Mouse (Mus musculus): ENCODE measurements at regions not wholly inside any gene's neighbourhood (a gene's known extent, or its start where the extent isn't known, plus 50 kb on each side); places are given as distances from the start of the nearest gene placed in this dataset.
A peak's percentile ranks its signal among the peaks of the same experiment; 100 is the strongest.

- no peaks in the 10 kb centered on the region for H3K4me1 ChIP-seq (replicated peaks)
- H3K36me3 ChIP-seq, result no peaks in the 10 kb centered on the region
- H3K27ac ChIP-seq (replicated peaks), result no peak overlapping the region
- WGBS, result 62% methylated on average over 12 of the region's 12 CpGs
- no peak for ATAC-seq (ENCODE audit: low FRiP score, low read depth)
- H3K9me3 ChIP-seq, result no peaks in the 10 kb centered on the region
- no peak overlapping the region for H3K4me2 ChIP-seq
- H3K4me3 ChIP-seq, result no peak overlapping the region
- no peak overlapping the region for H3K9ac ChIP-seq
- no peaks in the 10 kb centered on the region for H3K27me3 ChIP-seq
Observed at GRCm38 (mm10) chr9:31564996-31565773, 100.9 kb upstream of the Tmem45b start.

- WGBS, result 93% methylated on average over 8 of the region's 8 CpGs
- H3K27me3 ChIP-seq, result no peaks in the 10 kb centered on the region
- no peak for ATAC-seq (ENCODE audit: low FRiP score, low read depth)
Observed at GRCm38 (mm10) chr9:31563541-31563940, 99.3 kb upstream of the Tmem45b start.

GRCm38 (mm10) chr9:31560226-31560556 lies 95.9 kb upstream of the Tmem45b start:
- WGBS, result 85% methylated on average over 3 of the region's 3 CpGs
- H3K4me3 ChIP-seq, result no peak overlapping the region
- H3K9ac ChIP-seq, result no peak overlapping the region
- H3K4me1 ChIP-seq (replicated peaks), result peaks cover 4% of the 10 kb centered on the region
- no peaks in the 10 kb centered on the region for H3K9me3 ChIP-seq
- H3K36me3 ChIP-seq, result no peaks in the 10 kb centered on the region
- ATAC-seq (ENCODE audit: low FRiP score, low read depth), result no peak
- no peak overlapping the region for H3K4me2 ChIP-seq
- H3K27ac ChIP-seq (replicated peaks), result no peak overlapping the region
- H3K27me3 ChIP-seq, result no peaks in the 10 kb centered on the region

More at GRCm38 (mm10) chr9:31563541-31563940, 99.3 kb upstream of the Tmem45b start:
- peaks cover 4% of the 10 kb centered on the region for H3K4me1 ChIP-seq (replicated peaks)
- no peak overlapping the region for H3K9ac ChIP-seq
- H3K4me2 ChIP-seq, result no peak overlapping the region
- H3K9me3 ChIP-seq, result no peaks in the 10 kb centered on the region
- no peak overlapping the region for H3K4me3 ChIP-seq
- H3K36me3 ChIP-seq, result no peaks in the 10 kb centered on the region
- no peak overlapping the region for H3K27ac ChIP-seq (replicated peaks)

- WGBS, result 35% methylated on average over 18 of the region's 18 CpGs
- no peak overlapping the region for H3K27ac ChIP-seq (replicated peaks)
- peak; percentile 86 for ATAC-seq (ENCODE audit: low FRiP score, low read depth)
Observed at GRCm38 (mm10) chr9:31559506-31560225, 95.4 kb upstream of the Tmem45b start.

GRCm38 (mm10) chr9:31543691-31544052 lies 79.4 kb upstream of the Tmem45b start:
- Histone ChIP-seq H3K9me3 (no peaks in the 10 kb centered on the region), H3K9ac (no peak overlapping the region), H3K4me2 (0 out of 2 replicates have a peak overlapping the region, but pooled peaks have one; percentile 34), H3K27ac (replicated peaks) (no peak overlapping the region), H3K4me3 (no peak overlapping the region), H3K36me3 (no peaks in the 10 kb centered on the region), H3K27me3 (peaks cover 2% of the 10 kb centered on the region; the same call in 1 of the 2 replicates), H3K4me1 (replicated peaks) (no peaks in the 10 kb centered on the region)
- ATAC-seq (ENCODE audit: low FRiP score, low read depth), result peak; percentile 45; the same call in 1 of the 2 replicates
- 75% methylated on average over 6 of the region's 6 CpGs for WGBS

More at GRCm38 (mm10) chr9:31559506-31560225, 95.4 kb upstream of the Tmem45b start:
- H3K4me1 ChIP-seq (replicated peaks), result peaks cover 4% of the 10 kb centered on the region
- H3K9ac ChIP-seq, result peak overlapping the region; percentile 39
- no peaks in the 10 kb centered on the region for H3K36me3 ChIP-seq
- peak overlapping the region; percentile 28 for H3K4me3 ChIP-seq
- no peaks in the 10 kb centered on the region for H3K27me3 ChIP-seq
- no peaks in the 10 kb centered on the region for H3K9me3 ChIP-seq
- H3K4me2 ChIP-seq, result peak overlapping the region; percentile 59

- Histone ChIP-seq H3K27me3 (peaks cover 2% of the 10 kb centered on the region; the same call in 1 of the 2 replicates), H3K4me1 (replicated peaks) (no peaks in the 10 kb centered on the region), H3K4me2 (peak overlapping the region; percentile 34), H3K27ac (replicated peaks) (no peak overlapping the region), H3K4me3 (no peak overlapping the region), H3K36me3 (no peaks in the 10 kb centered on the region), H3K9me3 (no peaks in the 10 kb centered on the region), H3K9ac (no peak overlapping the region)
- peak; percentile 91 for ATAC-seq (ENCODE audit: low FRiP score, low read depth)
- WGBS, result 12% methylated on average over 13 of the region's 13 CpGs
Observed at GRCm38 (mm10) chr9:31542909-31543690, 78.8 kb upstream of the Tmem45b start.

GRCm38 (mm10) chr9:31541615-31542191 lies 77.4 kb upstream of the Tmem45b start:
- Histone ChIP-seq H3K4me1 (replicated peaks) (no peaks in the 10 kb centered on the region), H3K4me3 (no peak overlapping the region), H3K9ac (no peak overlapping the region), H3K36me3 (no peaks in the 10 kb centered on the region), H3K9me3 (no peaks in the 10 kb centered on the region), H3K27ac (replicated peaks) (no peak overlapping the region), H3K4me2 (no peak overlapping the region), H3K27me3 (peaks cover 2% of the 10 kb centered on the region; the same call in 1 of the 2 replicates)
- 67% methylated on average over 5 of the region's 5 CpGs for WGBS
- ATAC-seq (ENCODE audit: low FRiP score, low read depth), result no peak

GRCm38 (mm10) chr9:31538458-31539210 lies 74.4 kb upstream of the Tmem45b start:
- 84% methylated on average over 11 of the region's 11 CpGs for WGBS
- H3K4me1 ChIP-seq (replicated peaks), result no peaks in the 10 kb centered on the region

GRCm38 (mm10) chr9:31529021-31529420 lies 64.8 kb upstream of the Tmem45b start:
- Histone ChIP-seq H3K9ac (no peak overlapping the region), H3K36me3 (no peaks in the 10 kb centered on the region), H3K27me3 (no peaks in the 10 kb centered on the region), H3K4me3 (no peak overlapping the region), H3K4me1 (replicated peaks) (no peaks in the 10 kb centered on the region), H3K9me3 (no peaks in the 10 kb centered on the region), H3K4me2 (no peak overlapping the region), H3K27ac (replicated peaks) (no peak overlapping the region)
- 80% methylated on average over 6 of the region's 6 CpGs for WGBS
- ATAC-seq (ENCODE audit: low FRiP score, low read depth), result no peak

More at GRCm38 (mm10) chr9:31538458-31539210, 74.4 kb upstream of the Tmem45b start:
- H3K9me3 ChIP-seq, result no peaks in the 10 kb centered on the region
- H3K36me3 ChIP-seq, result no peaks in the 10 kb centered on the region
- H3K27me3 ChIP-seq, result no peaks in the 10 kb centered on the region
- H3K9ac ChIP-seq, result no peak overlapping the region
- no peak overlapping the region for H3K4me2 ChIP-seq
- no peak overlapping the region for H3K27ac ChIP-seq (replicated peaks)
- ATAC-seq (ENCODE audit: low FRiP score, low read depth), result no peak
- no peak overlapping the region for H3K4me3 ChIP-seq

GRCm38 (mm10) chr9:31527216-31527615 lies 63.0 kb upstream of the Tmem45b start:
- WGBS, result 83% methylated on average over 2 of the region's 2 CpGs
- Histone ChIP-seq H3K27ac (replicated peaks) (no peak overlapping the region), H3K9me3 (no peaks in the 10 kb centered on the region), H3K4me3 (no peak overlapping the region), H3K4me2 (no peak overlapping the region), H3K36me3 (no peaks in the 10 kb centered on the region), H3K9ac (no peak overlapping the region), H3K4me1 (replicated peaks) (no peaks in the 10 kb centered on the region), H3K27me3 (no peaks in the 10 kb centered on the region)
- no peak for ATAC-seq (ENCODE audit: low FRiP score, low read depth)
